Mouse (Mus musculus) right cerebral cortex, adult 18-20 months (tissue): ENCODE measurements around the gene Prkce.

ENCODE experiments used
- DNase-seq: peaks from one replicate; pipeline ENCODE4 v3.0.0; 2022; ENCODE audit warnings: mixed read lengths

The Prkce gene

GRCm38 (mm10) chr17:86226635-86227034 lies 59.0 kb downstream of the Prkce start:
- no peak for DNase-seq

- DNase-seq: no peak
Observed at GRCm38 (mm10) chr17:86227389-86227788, 59.8 kb downstream of the Prkce start.

- DNase-seq: peak; percentile 86
Observed at GRCm38 (mm10) chr17:86228850-86229249, 61.3 kb downstream of the Prkce start.

GRCm38 (mm10) chr17:86230141-86230633 lies 62.6 kb downstream of the Prkce start:
- no peak for DNase-seq

GRCm38 (mm10) chr17:86231741-86232179 lies 64.2 kb downstream of the Prkce start:
- DNase-seq: no peak

- no peak for DNase-seq
Observed at GRCm38 (mm10) chr17:86232248-86232647, 64.7 kb downstream of the Prkce start.

GRCm38 (mm10) chr17:86234587-86235150 lies 67.1 kb downstream of the Prkce start:
- no peak for DNase-seq

- no peak for DNase-seq
Observed at GRCm38 (mm10) chr17:86236026-86236712, 68.6 kb downstream of the Prkce start.

- DNase-seq: no peak
Observed at GRCm38 (mm10) chr17:86236861-86237763, 69.5 kb downstream of the Prkce start.

GRCm38 (mm10) chr17:86242291-86242690 lies 74.7 kb downstream of the Prkce start:
- DNase-seq: no peak

- no peak for DNase-seq
Observed at GRCm38 (mm10) chr17:86243109-86243527, 75.5 kb downstream of the Prkce start.

- DNase-seq: no peak
Observed at GRCm38 (mm10) chr17:86244397-86244796, 76.8 kb downstream of the Prkce start.

GRCm38 (mm10) chr17:86248832-86249231 lies 81.2 kb downstream of the Prkce start:
- no peak for DNase-seq

- DNase-seq: peak; percentile 96
Observed at GRCm38 (mm10) chr17:86249499-86250405, 82.2 kb downstream of the Prkce start.

- DNase-seq: peak; percentile 66
Observed at GRCm38 (mm10) chr17:86250406-86250905, 82.9 kb downstream of the Prkce start.

GRCm38 (mm10) chr17:86253884-86254283 lies 86.3 kb downstream of the Prkce start:
- no peak for DNase-seq

GRCm38 (mm10) chr17:86254285-86254684 lies 86.7 kb downstream of the Prkce start:
- peak; percentile 76 for DNase-seq

- DNase-seq: no peak
Observed at GRCm38 (mm10) chr17:86254978-86255377, 87.4 kb downstream of the Prkce start.

- DNase-seq: no peak
Observed at GRCm38 (mm10) chr17:86256730-86257131, 89.1 kb downstream of the Prkce start.

- DNase-seq: no peak
Observed at GRCm38 (mm10) chr17:86261067-86261466, 93.5 kb downstream of the Prkce start.

GRCm38 (mm10) chr17:86263985-86264649 lies 96.5 kb downstream of the Prkce start:
- DNase-seq: no peak
